Mouse (Mus musculus) heart, embryonic 12.5 days (tissue): Measurements from ENCODE around the gene Grk5. TPM values are rescaled to one million over a fixed set of nuclear protein-coding genes. Genes with fewer than 3 reads are reported as not detected.
A peak's percentile ranks its signal among the peaks of the same experiment; 100 is the strongest.

ENCODE experiments used
- ATAC-seq: fragments of 200-750 bp; cut with Nextera tagmentation; 2 replicates; pipeline ENCODE4 v1.8.0; 2017; ENCODE audit warnings: moderate TSS enrichment, moderate library complexity; ENCODE audit not compliant: insufficient number of reproducible peaks, low FRiP score
- H3K27ac ChIP-seq: fragments of 300-500 bp; sonication (generic); 2 replicates; pipeline ENCODE4 v1.5.1; 2016; ENCODE audit warnings: mild to moderate bottlenecking, moderate library complexity; ENCODE audit not compliant: poor library complexity, severe bottlenecking
- H3K27me3 ChIP-seq: fragments of 300-500 bp; sonication (generic); replicated peaks from 2 replicates; pipeline ENCODE4 v1.6.1; 2016; ENCODE audit warnings: mild to moderate bottlenecking, moderate library complexity
- H3K36me3 ChIP-seq: fragments of 300-500 bp; sonication (generic); 2 replicates; pipeline ENCODE4 v1.6.1; 2016; ENCODE audit warnings: mild to moderate bottlenecking, moderate library complexity
- H3K4me1 ChIP-seq: fragments of 300-500 bp; sonication (generic); replicated peaks from 2 replicates; pipeline ENCODE4 v1.6.1; 2016; ENCODE audit warnings: mild to moderate bottlenecking
- H3K4me2 ChIP-seq: fragments of 300-500 bp; sonication (generic); 2 replicates; pipeline ENCODE4 v1.6.1; 2016; ENCODE audit warnings: mild to moderate bottlenecking, moderate library complexity
- H3K4me3 ChIP-seq: fragments of 300-500 bp; sonication (generic); 2 replicates; pipeline ENCODE4 v1.5.1; 2016; ENCODE audit warnings: mild to moderate bottlenecking
- H3K9ac ChIP-seq: fragments of 300-500 bp; sonication (generic); 2 replicates; pipeline ENCODE4 v1.6.1; 2016; ENCODE audit warnings: mild to moderate bottlenecking, moderate library complexity
- H3K9me3 ChIP-seq: fragments of 300-500 bp; sonication (generic); replicated peaks from 2 replicates; pipeline ENCODE4 v1.6.1; 2016; ENCODE audit warnings: mild to moderate bottlenecking, moderate library complexity
- WGBS: fragments of 180-500 bp; shearing (Covaris S2); methylation state at CpG from one replicate; pipeline ENCODE4 v1.1.7; 2016; 5-methylcytosine and 5-hydroxymethylcytosine counted together
- polyA plus RNA-seq: library from polyadenylated mRNA; unstranded; fragments of >200 nt; fragmentation: Nextera tagmentation; extraction: Ambion mirVana; gene quantifications from 2 replicates; pipeline ENCODE4 v1.2.1, GENCODE M21; 2016

The Grk5 gene
- polyA plus RNA-seq, 1 experiment from 2014 or later: 4.7 TPM

GRCm38 (mm10) chr19:60955131-60955530, 65.6 kb downstream of the Grk5 start:
- Histone ChIP-seq H3K4me1 (peaks cover 36% of the 10 kb centered on the region), H3K27me3 (no peaks in the 10 kb centered on the region), H3K9ac (no peak overlapping the region), H3K27ac (no peak overlapping the region), H3K4me2 (no peak overlapping the region), H3K9me3 (no peaks in the 10 kb centered on the region), H3K4me3 (no peak overlapping the region), H3K36me3 (no peaks in the 10 kb centered on the region)
- no peak for ATAC-seq
- 94% methylated on average over 2 of the region's 2 CpGs for WGBS

DNA sequence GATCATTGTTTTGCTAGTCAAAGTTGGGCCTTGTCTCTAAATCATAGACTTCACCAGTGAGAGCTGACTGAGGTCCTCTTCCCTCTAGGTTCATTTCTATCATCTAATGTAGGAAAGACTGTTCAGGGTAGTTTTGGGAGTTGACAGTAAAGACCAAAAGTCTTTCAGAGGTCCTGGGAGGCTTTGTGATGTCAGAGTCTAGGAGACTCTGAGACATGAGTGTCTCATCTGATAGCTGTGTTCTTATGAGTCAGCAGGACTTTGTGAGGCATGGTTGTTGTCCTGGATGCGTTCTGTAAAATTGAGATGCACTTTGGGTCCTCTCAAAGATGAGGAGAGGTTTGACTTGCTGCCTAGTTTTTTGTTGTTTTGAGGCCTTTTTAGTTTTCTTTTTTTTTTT, 66.2 kb downstream of the Grk5 start:
- Histone ChIP-seq H3K9ac (no peak overlapping the region), H3K36me3 (no peaks in the 10 kb centered on the region), H3K4me2 (no peak overlapping the region), H3K9me3 (no peaks in the 10 kb centered on the region), H3K4me1 (peaks cover 31% of the 10 kb centered on the region), H3K27ac (no peak overlapping the region), H3K27me3 (no peaks in the 10 kb centered on the region), H3K4me3 (no peak overlapping the region)
- 91% methylated on average over 1 of the region's 1 CpGs for WGBS
- no peak for ATAC-seq

DNA sequence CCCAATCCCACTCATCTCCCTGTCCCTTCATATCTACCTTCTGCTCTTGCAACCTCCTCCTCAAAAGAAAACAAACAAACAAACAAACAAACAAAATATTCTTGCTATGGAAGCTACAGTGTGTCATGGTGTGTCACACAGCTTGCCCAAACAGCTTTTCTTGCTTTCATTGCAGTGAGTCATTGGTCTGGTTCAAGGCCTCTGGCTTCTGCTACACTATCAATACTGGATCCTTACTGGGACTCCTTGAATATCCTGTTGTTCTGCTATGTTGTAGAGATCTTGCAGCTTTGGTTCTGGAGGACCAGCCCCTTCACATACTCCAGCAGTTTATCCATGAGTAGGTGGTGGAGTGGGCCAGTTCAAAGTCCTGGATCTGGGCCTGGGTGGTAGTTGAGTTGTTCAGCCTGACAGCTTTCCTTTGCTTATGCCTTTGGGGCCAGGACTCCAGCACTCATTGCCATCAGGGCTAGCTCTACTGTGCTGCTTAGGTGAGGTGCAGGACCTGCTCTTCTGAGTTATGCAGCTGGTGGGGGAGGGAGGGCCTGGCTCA, 66.7 kb downstream of the Grk5 start:
- ATAC-seq: peak; percentile 11; the same call in 1 of the 2 replicates
- H3K4me2 ChIP-seq: no peak overlapping the region
- no peak overlapping the region for H3K4me3 ChIP-seq
- H3K27me3 ChIP-seq: no peaks in the 10 kb centered on the region
- H3K36me3 ChIP-seq: no peaks in the 10 kb centered on the region
- H3K4me1 ChIP-seq: peaks cover 25% of the 10 kb centered on the region
- H3K27ac ChIP-seq: no peak overlapping the region
- no peaks in the 10 kb centered on the region for H3K9me3 ChIP-seq
- H3K9ac ChIP-seq: no peak overlapping the region

DNA sequence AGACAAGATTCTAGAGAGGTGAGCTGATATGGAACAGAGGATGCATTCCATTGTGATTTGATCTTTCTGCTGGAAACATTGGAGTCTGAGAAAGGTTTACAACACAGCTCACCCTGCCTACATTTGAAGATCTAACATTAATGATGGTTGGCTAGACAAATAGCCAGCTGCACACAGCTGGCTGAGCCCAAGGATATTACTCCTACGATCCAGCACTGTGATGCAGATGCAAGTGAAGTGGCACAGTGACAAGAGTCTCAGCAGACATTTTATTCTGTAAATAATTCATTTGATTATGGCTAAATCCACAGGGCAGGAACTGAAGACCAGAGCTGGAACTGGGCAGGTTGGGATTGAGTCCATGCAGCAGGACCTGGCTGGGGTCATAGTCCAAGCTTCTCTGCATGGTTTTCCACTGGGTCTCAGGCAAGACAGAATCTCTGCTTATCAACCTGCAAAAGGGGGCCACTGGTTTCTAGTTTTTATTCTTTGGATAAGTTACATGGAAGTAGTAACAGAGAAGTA, 70.2 kb downstream of the Grk5 start:
- H3K9ac ChIP-seq: no peak overlapping the region
- peaks cover 16% of the 10 kb centered on the region for H3K4me1 ChIP-seq
- no peak overlapping the region for H3K4me2 ChIP-seq
- no peak for ATAC-seq
- no peak overlapping the region for H3K27ac ChIP-seq
- H3K36me3 ChIP-seq: no peaks in the 10 kb centered on the region
- no peaks in the 10 kb centered on the region for H3K27me3 ChIP-seq
- 81% methylated on average over 1 of the region's 1 CpGs for WGBS
- no peak overlapping the region for H3K4me3 ChIP-seq
- H3K9me3 ChIP-seq: no peaks in the 10 kb centered on the region

DNA sequence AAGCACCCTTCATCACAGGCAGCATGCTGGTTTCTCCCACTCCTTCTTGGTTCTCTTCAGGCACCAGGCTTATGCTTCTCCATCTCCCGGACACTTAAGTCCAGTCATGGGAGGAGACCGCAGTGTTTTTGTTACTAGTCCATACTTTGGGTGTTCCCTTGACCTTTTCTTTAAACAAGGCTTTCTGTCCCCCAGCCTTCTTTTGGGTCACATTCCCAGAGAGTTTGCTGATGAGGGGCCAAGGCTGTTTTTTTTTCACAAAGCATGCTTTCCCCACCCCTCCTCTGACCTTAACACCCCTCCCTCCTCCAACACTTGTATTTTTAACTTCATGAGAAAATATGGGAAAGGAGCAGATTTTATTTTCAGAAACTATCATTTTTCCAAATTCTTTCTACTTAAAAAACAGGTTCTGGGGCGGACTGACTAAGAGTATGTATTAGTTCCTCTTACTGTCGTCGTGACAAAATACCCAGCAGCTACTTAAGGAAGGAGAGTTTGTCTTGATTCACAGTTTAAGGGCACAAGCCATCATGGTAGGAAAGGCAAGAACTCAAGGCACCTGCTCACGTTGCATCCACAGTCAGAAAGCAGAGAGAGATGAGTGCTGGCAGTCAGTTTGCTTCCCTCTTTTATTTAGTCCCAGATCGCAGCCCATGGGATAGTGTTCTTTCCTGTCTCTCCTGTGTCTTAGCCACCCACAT, 73.0 kb downstream of the Grk5 start:
- no peak overlapping the region for H3K4me2 ChIP-seq
- no peak for ATAC-seq
- H3K27ac ChIP-seq: no peak overlapping the region
- WGBS: 82% methylated on average over 7 of the region's 7 CpGs
- H3K9me3 ChIP-seq: no peaks in the 10 kb centered on the region
- peaks cover 9% of the 10 kb centered on the region for H3K4me1 ChIP-seq
- no peaks in the 10 kb centered on the region for H3K27me3 ChIP-seq
- no peak overlapping the region for H3K4me3 ChIP-seq
- no peaks in the 10 kb centered on the region for H3K36me3 ChIP-seq
- H3K9ac ChIP-seq: no peak overlapping the region

DNA sequence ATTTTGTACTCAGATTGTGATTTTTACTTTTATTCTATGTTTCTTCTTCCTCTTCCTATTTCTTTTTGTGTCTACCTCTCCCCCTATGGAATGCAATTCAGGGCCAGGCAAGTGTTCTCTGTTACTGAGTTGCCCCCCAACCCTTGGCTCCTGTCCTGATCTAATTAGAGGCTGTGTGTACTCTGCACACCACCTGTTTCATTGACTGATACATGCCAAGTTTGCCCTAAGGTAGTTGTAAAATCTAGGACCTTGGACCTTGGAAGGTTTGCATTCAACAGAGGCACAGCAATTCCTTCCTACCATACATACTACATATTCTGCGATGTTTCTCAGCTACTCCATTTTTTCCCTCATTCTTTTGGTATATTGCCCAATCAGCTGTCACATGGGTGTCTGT, 78.4 kb downstream of the Grk5 start:
- H3K36me3 ChIP-seq: no peaks in the 10 kb centered on the region
- H3K9ac ChIP-seq: no peak overlapping the region
- WGBS: 78% methylated on average over 1 of the region's 1 CpGs
- H3K4me2 ChIP-seq: no peak overlapping the region
- H3K27ac ChIP-seq: no peak overlapping the region
- H3K4me3 ChIP-seq: no peak overlapping the region
- no peaks in the 10 kb centered on the region for H3K27me3 ChIP-seq
- H3K4me1 ChIP-seq: peaks cover 15% of the 10 kb centered on the region
- no peaks in the 10 kb centered on the region for H3K9me3 ChIP-seq
- ATAC-seq: no peak

- ATAC-seq: no peak
- Histone ChIP-seq H3K4me2 (no peak overlapping the region), H3K4me3 (no peak overlapping the region), H3K27me3 (no peaks in the 10 kb centered on the region), H3K36me3 (no peaks in the 10 kb centered on the region), H3K4me1 (peaks cover 6% of the 10 kb centered on the region), H3K9me3 (no peaks in the 10 kb centered on the region), H3K9ac (no peak overlapping the region), H3K27ac (no peak overlapping the region)
- WGBS: 70% methylated on average over 3 of the region's 3 CpGs
Measured at GRCm38 (mm10) chr19:60970406-60970805, 80.9 kb downstream of the Grk5 start.

DNA sequence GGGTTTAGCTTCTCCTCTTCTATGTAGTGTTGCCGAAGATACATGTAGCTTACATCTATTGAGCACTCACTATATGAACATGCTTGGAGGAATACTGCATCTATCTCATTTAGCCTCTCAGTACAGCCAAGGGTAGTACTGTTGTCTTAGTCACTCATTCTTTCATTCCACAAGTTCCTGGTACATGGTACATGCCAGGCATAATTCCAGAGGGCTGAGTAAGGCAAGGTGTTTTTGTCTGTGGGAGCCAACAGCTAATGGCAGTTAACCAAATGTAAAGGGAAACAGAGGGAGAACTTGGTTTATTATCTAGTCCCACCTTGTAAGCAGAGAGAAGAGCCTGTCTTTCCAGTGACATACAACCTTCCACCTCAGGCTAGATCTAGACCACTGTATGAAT, 82.0 kb downstream of the Grk5 start:
- no peaks in the 10 kb centered on the region for H3K27me3 ChIP-seq

DNA sequence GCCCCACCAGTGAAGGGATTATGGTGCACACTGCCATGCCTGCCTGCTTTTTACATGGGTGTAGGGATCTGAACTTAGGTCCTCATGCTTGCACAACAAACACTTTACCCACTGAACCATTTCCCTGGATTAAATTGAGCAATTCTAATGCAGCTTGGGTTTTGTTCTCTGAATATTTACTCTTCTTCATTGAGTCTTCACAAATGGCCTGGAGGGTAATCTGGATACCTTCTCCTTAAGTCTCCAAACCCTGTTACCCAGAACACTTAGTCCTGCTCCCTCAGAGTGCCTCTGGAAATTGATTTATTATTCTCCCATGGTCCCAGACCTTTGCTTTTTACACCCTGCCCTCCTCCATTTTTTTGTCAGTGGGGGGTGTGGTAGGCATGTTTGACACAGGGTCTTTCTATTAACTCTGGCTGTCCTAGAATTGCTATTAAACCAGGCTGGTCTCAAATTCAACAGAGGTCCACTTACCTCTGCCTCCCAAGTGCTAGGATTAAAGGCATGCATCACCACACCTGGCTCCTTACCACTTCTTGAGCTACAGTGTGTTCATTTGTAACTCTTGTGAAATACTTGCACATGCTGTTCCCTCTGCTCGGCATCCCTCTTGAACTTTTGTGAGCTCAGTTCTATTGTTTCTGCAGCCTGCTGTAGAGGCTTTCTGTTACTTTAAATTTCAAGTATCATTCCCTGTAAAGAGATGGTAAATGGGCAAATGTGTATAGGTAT, 82.9 kb downstream of the Grk5 start:
- Histone ChIP-seq H3K36me3 (no peaks in the 10 kb centered on the region), H3K9ac (no peak overlapping the region), H3K27me3 (no peaks in the 10 kb centered on the region), H3K4me2 (no peak overlapping the region), H3K4me1 (peaks cover 6% of the 10 kb centered on the region), H3K27ac (no peak overlapping the region), H3K4me3 (no peak overlapping the region), H3K9me3 (no peaks in the 10 kb centered on the region)
- no peak for ATAC-seq
- WGBS: 69% methylated on average over 1 of the region's 1 CpGs

More for the DNA sequence above, 82.0 kb downstream of the Grk5 start:
- H3K9ac ChIP-seq: no peak overlapping the region
- ATAC-seq: no peak
- H3K27ac ChIP-seq: no peak overlapping the region
- H3K4me1 ChIP-seq: peaks cover 6% of the 10 kb centered on the region
- H3K9me3 ChIP-seq: no peaks in the 10 kb centered on the region
- H3K4me3 ChIP-seq: no peak overlapping the region
- no peaks in the 10 kb centered on the region for H3K36me3 ChIP-seq
- no peak overlapping the region for H3K4me2 ChIP-seq
- 90% methylated on average over 1 of the region's 1 CpGs for WGBS

DNA sequence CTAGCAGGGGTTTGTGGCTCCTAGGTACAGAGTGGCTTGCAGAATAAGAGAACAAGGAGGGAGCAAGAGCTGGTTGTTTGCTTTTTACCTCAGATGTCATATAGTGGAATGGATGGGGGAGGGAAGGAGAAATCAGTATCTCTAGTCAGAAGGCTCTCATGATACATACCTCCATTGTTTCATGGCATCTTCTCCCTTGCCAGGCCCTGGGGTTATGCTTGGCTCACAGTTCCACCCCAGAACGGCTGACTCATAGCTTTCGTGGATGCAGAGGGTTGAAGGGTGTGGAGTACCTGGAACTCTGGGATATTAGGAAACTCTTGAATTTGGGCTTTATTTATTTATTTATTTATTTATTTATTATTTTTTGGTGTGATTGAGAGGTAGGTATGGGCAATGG, 84.0 kb downstream of the Grk5 start:
- 78% methylated on average over 2 of the region's 2 CpGs for WGBS
- ATAC-seq: no peak
- Histone ChIP-seq H3K9ac (no peak overlapping the region), H3K27ac (no peak overlapping the region), H3K4me1 (peaks cover 6% of the 10 kb centered on the region), H3K4me3 (no peak overlapping the region), H3K4me2 (no peak overlapping the region), H3K9me3 (no peaks in the 10 kb centered on the region), H3K27me3 (no peaks in the 10 kb centered on the region), H3K36me3 (no peaks in the 10 kb centered on the region)

DNA sequence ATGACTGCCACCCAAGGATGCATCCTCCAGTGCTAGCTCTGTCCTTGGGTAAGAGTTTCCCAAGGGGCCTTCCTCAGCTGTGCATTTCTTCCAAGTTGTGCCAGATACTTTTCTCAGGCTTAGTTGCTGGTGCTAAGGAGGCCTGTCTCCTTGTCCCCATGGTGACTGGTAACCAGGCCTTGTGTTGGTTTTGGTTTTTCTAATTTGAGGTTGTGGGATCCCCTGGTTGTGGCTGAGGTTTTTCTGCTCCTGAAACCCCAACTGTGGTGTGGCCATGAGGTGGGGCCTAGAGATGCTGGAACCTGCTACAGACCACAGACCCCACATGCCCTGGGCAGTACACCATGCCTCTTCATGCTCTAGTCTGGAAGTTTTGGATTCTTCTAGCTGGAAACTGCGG, 90.0 kb downstream of the Grk5 start:
- WGBS: 68% methylated on average over 1 of the region's 1 CpGs
- ATAC-seq: no peak
- no peaks in the 10 kb centered on the region for H3K27me3 ChIP-seq
- no peaks in the 10 kb centered on the region for H3K4me1 ChIP-seq
- no peaks in the 10 kb centered on the region for H3K9me3 ChIP-seq
- no peak overlapping the region for H3K4me2 ChIP-seq
- no peak overlapping the region for H3K4me3 ChIP-seq
- H3K9ac ChIP-seq: no peak overlapping the region
- H3K27ac ChIP-seq: no peak overlapping the region
- H3K36me3 ChIP-seq: no peaks in the 10 kb centered on the region
